Mouse (Mus musculus) heart, adult 2 months (tissue): ENCODE data around the gene Thoc3.
A peak's percentile ranks its signal among the peaks of the same experiment; 100 is the strongest.

ENCODE experiments used
- CTCF ChIP-seq: fragments of 200-600 bp; IDR thresholded peaks from 2 replicates; pipeline ENCODE4 v1.8.1; 2022; ENCODE audit warnings: antibody characterized with exemption, mild to moderate bottlenecking, moderate library complexity
- EP300 ChIP-seq: fragments of 200-500 bp; IDR thresholded peaks from 2 replicates; pipeline ENCODE4 v1.6.1; 2011; ENCODE audit warnings: low read depth, low read length, control low read depth; ENCODE audit not compliant: insufficient read depth
- POLR2A ChIP-seq: fragments of 200-500 bp; IDR thresholded peaks from 2 replicates; pipeline ENCODE4 v1.6.1; 2011; ENCODE audit warnings: mild to moderate bottlenecking, low read depth, low read length, control low read depth; ENCODE audit not compliant: insufficient read depth

DNA sequence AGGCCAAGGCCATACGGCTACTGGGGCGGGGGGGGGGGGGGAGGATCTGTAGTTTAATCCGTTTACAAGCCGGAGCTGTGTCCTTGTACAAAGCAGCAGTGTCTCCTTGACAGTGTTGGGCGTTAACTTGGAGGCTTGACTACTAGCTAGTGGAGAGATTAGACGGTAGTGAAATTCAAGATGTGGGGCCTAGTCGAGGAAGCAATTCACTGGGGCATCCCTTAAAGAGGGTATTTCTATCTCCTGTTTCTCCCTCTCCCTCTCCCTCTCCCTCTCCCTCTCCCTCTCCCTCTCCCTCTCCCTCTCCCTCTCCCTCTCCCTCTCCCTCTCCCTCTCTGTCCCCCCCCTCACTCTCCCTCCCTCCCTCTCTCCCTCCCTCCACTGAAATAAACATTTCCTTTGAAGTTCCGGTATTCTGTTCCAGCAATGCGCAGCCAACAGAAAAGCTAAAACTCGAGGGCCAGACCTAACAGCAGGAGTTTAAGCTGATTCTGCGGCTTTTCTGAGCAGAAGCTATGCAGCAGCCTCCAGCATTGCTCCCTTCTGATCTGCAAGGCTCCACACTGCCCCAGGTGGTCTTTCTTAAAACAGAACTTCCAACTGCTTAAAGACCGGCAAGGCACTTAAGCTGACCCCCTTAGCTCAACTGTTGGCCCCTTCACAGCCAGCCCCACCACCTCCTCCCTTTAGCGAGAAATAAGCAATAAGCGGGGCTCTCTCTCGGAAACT is 21.0 kb downstream of the Thoc3 start:
- TF ChIP-seq POLR2A (no peak), EP300 (no peak), CTCF (peak; percentile 42)
